Mouse (Mus musculus): ENCODE results near the gene Tcte2. TPM values are rescaled to one million over a fixed set of nuclear protein-coding genes. Genes with fewer than 3 reads are reported as not detected.

Gene Tcte2
- polyA plus RNA-seq (2012; rRNA removed), result 0.50 and 0.52 TPM in 2 replicates

GRCm38 (mm10) chr17:13761179-13761913 lies at the start of gene Tcte2:
Gene Tcte2, minus strand, starts transcription at chr17:13761825.

DNA sequence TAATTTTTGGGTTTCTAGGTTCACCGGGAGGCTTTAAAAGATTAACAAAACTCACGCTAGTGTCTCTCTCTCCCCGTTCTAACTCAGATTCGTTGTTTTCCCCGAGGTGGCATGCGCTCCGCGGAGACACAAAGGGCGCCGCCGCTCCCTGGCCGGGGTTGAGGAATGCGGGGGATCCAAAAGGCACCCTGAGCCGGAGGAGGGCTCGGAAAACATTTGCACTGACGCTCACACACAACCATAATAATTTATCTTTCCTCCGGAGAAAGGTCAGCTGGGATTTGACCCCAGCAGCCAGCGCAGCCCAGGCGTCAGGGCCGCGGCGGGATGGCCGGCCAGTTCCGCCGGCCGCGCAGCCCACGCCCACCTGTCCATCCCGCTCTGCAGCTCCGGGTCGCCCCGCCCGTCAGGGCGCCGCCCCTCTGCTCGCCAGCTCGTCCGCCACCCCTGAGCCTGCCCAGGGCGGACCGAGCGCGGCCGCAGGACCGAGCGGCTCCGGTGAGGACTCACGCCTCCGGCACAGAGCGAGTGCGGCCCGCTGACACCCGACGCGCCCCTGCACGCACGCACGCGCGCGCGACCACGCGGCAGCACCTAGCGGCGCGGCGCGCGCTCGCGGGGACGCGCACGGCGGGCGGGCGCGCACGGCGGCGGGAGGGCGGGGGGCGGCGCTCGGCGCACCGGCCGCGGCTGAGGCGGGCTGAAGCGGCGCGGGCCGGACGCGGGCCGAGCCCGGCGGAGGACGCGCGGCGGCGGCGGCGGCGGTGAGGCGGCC lies 1.6 kb downstream of the Tcte2 start, which contains the start of gene Afdn:
Gene Afdn (plus strand): TSS at position 687 of the 775 bp plus-strand sequence.

Other genes with a start within 250 kb of the Tcte2 start
- gene Afdn, start 1.3 kb downstream of the Tcte2 start, polyA plus RNA-seq (2012; rRNA removed), result 10.5 and 15.3 TPM in 2 replicates
- gene Gm7168, start 186.5 kb upstream of the Tcte2 start, polyA plus RNA-seq (2012; rRNA removed), result not detected in 2 replicates
- gene Gm7356, start 241.9 kb upstream of the Tcte2 start, polyA plus RNA-seq (2012; rRNA removed), result not detected in 2 replicates

Measured in liver, embryonic 18 days (tissue).